Mouse (Mus musculus): Measurements from ENCODE around the gene Naa15.

Gene Naa15

GRCm38 (mm10) chr3:51481059-51481458 is 66.1 kb downstream of the Naa15 start:
- POLR2A ChIA-PET, result interaction anchor here in 2 of 4 experiments (0.6 to 1.1 kb wide), 7 partner anchors 8 to 79 kb away, joined by 3 to 6 read pairs (median 4); no protein-coding TSS in a partner anchor
- CTCF ChIA-PET, result interaction anchor here (0.6 to 1.8 kb wide), 17 partner anchors 9 to 1828 kb away, joined by 3 to 8 read pairs (median 4); no protein-coding TSS in a partner anchor

GRCm38 (mm10) chr3:51481881-51482280 is 66.9 kb downstream of the Naa15 start:
- ChIA-PET POLR2A (no interaction called here), CTCF (interaction anchor here in 1 of 4 experiments (1.1 kb wide), 1 partner anchor 29 kb away, joined by 5 read pairs; no protein-coding TSS in a partner anchor)

- ChIA-PET POLR2A (interaction anchor here in 3 of 4 experiments (0.6 to 2.3 kb wide), 37 partner anchors 7 to 1532 kb away, joined by 3 to 13 read pairs (median 4); partner anchors contain the start of genes Ndufc1 (in 2 of the 3), Setd7 (in 2 of the 3) and Mgarp (in 1 of the 3)), CTCF (interaction anchor here in 2 of 4 experiments (0.8 to 1.6 kb wide), 3 partner anchors 57 to 226 kb away, joined by 3 read pairs; no protein-coding TSS in a partner anchor)
Measured at GRCm38 (mm10) chr3:51482781-51483180, 67.8 kb downstream of the Naa15 start.

- CTCF ChIA-PET, result interaction anchor here in 2 of 4 experiments (0.6 to 1.6 kb wide), 9 partner anchors 9 to 959 kb away, joined by 3 to 4 read pairs (median 3); no protein-coding TSS in a partner anchor
- POLR2A ChIA-PET, result interaction anchor here in 3 of 4 experiments (0.6 to 2.3 kb wide), 68 partner anchors 9 to 726 kb away, joined by 3 to 13 read pairs (median 4); partner anchors contain the start of genes Ndufc1 (in 2 of the 3), Setd7 (in 2 of the 3), Mgarp (in 1 of the 3) and Naa15 (in 1 of the 3)
Measured at GRCm38 (mm10) chr3:51483741-51484359, 68.9 kb downstream of the Naa15 start, which contains the start of gene Rab33b. Gene Rab33b (plus strand): TSS chr3:51483920.

DNA sequence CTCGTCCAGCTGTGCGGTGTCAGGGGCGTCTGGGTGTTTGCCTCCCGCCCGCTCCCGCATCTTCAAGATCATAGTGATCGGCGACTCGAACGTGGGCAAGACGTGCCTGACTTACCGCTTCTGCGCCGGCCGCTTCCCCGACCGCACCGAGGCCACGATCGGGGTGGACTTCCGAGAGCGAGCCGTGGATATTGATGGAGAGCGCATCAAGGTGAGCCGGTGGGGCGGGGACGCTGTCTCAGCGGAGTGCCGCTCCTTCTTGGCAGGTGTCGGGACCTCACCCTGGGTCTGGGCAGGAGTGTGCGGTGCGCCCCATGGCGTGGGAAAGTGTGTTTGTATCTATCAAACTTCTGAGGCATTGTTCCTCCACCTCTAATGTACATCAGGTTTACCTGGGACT is 69.4 kb downstream of the Naa15 start:
- POLR2A ChIA-PET, result interaction anchor here in 3 of 4 experiments (0.6 to 2.3 kb wide), 51 partner anchors 8 to 498 kb away, joined by 3 to 13 read pairs (median 4); partner anchors contain the start of genes Ndufc1 (in 2 of the 3), Setd7 (in 2 of the 3) and Naa15 (in 1 of the 3)
- CTCF ChIA-PET, result interaction anchor here in 1 of 4 experiments (0.6 to 1.6 kb wide), 4 partner anchors 9 to 256 kb away, joined by 3 read pairs; no protein-coding TSS in a partner anchor

GRCm38 (mm10) chr3:51485347-51485746 is 70.4 kb downstream of the Naa15 start:
- ChIA-PET CTCF (no interaction called here), POLR2A (no interaction called here)

DNA sequence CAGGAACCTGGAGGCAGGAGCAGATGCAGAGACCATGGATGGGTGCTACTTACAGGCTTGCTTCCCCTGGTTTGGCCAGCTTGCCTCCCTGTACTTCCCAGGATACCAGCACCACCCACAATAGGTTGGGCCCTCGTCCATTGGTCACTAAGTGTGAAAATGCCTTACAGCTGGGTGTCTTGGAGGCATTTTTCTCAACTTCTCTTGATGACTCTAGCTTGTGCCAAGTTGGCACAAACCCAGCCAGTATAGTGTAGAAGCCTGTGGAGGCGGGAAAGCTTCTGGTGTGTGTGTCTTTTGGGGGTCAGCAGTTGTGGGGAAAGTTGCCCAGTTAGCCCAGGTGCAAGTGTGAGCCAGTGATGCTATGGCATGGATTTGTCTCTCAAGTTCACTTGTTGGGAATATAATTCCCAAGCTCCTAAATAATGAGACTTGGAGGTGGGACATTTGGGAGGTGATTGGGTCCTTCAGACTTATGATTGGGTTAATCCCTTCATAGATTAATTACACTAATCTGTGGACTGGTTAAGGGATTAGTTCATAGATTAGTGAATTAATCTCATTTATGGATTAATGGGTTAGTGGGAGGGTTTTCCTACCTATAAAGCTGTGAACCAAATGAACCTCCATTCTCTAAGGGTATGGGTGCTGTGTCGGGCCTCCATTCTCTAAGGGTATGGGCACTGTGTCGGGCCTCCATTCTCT is 71.7 kb downstream of the Naa15 start:
- ChIA-PET CTCF (interaction anchor here in 1 of 4 experiments (0.6 kb wide), 1 partner anchor 136 kb away, joined by 3 read pairs; no protein-coding TSS in a partner anchor), POLR2A (interaction anchor here in 1 of 4 experiments (1.2 kb wide), 1 partner anchor 19 kb away, joined by 3 read pairs; no protein-coding TSS in a partner anchor)

- ChIA-PET POLR2A (interaction anchor here in 2 of 4 experiments (0.6 to 1.9 kb wide), 7 partner anchors 10 to 682 kb away, joined by 3 to 7 read pairs (median 4); no protein-coding TSS in a partner anchor), CTCF (interaction anchor here in 2 of 4 experiments (0.6 to 0.7 kb wide), 2 partner anchors 13 to 161 kb away, joined by 3 read pairs; no protein-coding TSS in a partner anchor)
Measured at GRCm38 (mm10) chr3:51490088-51490753, 75.3 kb downstream of the Naa15 start.

DNA sequence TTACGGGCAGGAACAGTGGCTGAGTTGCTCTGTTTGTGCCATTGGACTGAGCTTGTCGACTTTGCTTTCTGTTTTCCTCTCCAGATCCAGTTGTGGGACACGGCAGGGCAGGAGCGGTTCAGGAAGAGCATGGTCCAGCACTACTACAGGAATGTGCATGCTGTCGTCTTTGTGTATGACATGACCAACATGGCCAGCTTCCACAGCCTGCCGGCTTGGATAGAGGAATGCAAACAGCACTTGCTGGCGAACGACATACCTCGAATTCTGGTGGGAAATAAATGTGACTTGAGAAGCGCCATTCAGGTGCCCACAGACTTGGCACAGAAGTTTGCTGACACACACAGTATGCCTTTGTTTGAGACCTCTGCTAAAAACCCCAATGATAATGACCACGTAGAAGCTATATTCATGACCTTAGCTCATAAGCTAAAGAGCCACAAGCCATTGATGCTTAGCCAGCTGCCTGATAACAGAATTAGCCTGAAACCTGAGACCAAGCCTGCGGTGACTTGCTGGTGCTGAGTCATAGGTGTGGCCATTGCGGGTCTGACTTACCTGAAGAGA is 78.4 kb downstream of the Naa15 start:
- CTCF ChIA-PET, result interaction anchor here in 1 of 4 experiments (1.1 kb wide), 1 partner anchor 9 kb away, joined by 3 read pairs; the partner anchor contains the start of gene Rab33b
- POLR2A ChIA-PET, result interaction anchor here in 2 of 4 experiments (0.9 to 2.1 kb wide), 9 partner anchors 9 to 180 kb away, joined by 3 to 6 read pairs (median 3); partner anchors contain the start of gene Rab33b (in 2 of the 2)

GRCm38 (mm10) chr3:51494466-51494865 is 79.5 kb downstream of the Naa15 start:
- ChIA-PET POLR2A (interaction anchor here in 2 of 4 experiments (0.7 to 2.1 kb wide), 4 partner anchors 11 to 491 kb away, joined by 3 to 6 read pairs (median 4); partner anchors contain the start of gene Rab33b (in 2 of the 2)), CTCF (no interaction called here)

DNA sequence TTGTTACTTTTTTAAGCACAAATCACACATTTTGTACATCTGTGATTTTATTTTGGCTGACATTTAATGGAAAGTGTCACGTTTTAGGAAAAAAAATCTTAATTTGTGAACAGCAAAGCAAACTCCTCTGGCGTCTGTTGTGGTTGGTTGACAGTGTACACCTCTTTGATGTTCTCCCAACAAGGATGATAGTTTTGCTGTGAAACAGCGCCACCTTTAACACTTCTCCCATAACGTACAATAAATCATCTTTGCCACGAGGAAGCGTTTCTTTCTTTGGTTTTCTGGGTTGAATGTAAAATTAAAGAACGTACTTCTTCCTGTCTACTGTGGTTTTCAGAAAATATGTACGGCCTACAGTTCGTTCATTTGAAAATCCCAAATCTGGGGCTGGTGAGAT is 80.7 kb downstream of the Naa15 start:
- POLR2A ChIA-PET, result no interaction called here
- CTCF ChIA-PET, result interaction anchor here in 1 of 4 experiments (0.6 kb wide), 1 partner anchor 89 kb away, joined by 5 read pairs; no protein-coding TSS in a partner anchor

- ChIA-PET CTCF (no interaction called here), POLR2A (interaction anchor here in 1 of 4 experiments (0.6 kb wide), 1 partner anchor 289 kb away, joined by 3 read pairs; no protein-coding TSS in a partner anchor)
Measured at GRCm38 (mm10) chr3:51497978-51498377, 83.0 kb downstream of the Naa15 start.

GRCm38 (mm10) chr3:51498659-51499058 is 83.7 kb downstream of the Naa15 start:
- POLR2A ChIA-PET, result interaction anchor here in 1 of 4 experiments (0.6 to 0.8 kb wide), 2 partner anchors 14 to 15 kb away, joined by 3 read pairs; no protein-coding TSS in a partner anchor

DNA sequence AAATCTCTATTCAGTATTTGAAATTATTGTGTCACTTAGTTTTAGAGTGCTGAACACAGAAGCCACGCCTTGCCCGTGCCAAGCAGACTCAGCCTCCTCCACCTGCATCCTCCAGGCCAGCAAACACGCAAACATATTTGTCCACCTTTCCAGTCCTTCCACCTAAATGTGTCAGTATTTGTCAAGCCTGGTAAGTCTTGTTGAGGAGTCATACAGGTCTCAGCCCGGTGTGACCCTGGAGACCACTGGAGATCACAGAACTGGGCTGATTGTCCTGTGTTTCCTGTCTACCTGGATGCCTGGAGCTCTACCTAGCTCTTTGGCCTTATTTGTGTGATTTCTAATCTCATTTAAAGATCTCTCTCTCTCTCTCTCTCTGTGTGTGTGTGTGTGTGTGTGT is 84.9 kb downstream of the Naa15 start:
- POLR2A ChIA-PET, result interaction anchor here in 2 of 4 experiments (0.7 to 1.7 kb wide), 5 partner anchors 9 to 88 kb away, joined by 3 to 5 read pairs (median 4); partner anchors contain the start of gene Rab33b (in 1 of the 2)
- CTCF ChIA-PET, result interaction anchor here in 3 of 4 experiments (0.6 to 1.2 kb wide), 4 partner anchors 39 to 279 kb away, joined by 3 to 5 read pairs (median 4); no protein-coding TSS in a partner anchor

More at GRCm38 (mm10) chr3:51498659-51499058, 83.7 kb downstream of the Naa15 start:
- CTCF ChIA-PET, result no interaction called here

GRCm38 (mm10) chr3:51504385-51504952 is 89.5 kb downstream of the Naa15 start:
- CTCF ChIA-PET, result interaction anchor here in 1 of 4 experiments (0.9 to 1.6 kb wide), 2 partner anchors 35 to 144 kb away, joined by 3 to 6 read pairs; no protein-coding TSS in a partner anchor

DNA sequence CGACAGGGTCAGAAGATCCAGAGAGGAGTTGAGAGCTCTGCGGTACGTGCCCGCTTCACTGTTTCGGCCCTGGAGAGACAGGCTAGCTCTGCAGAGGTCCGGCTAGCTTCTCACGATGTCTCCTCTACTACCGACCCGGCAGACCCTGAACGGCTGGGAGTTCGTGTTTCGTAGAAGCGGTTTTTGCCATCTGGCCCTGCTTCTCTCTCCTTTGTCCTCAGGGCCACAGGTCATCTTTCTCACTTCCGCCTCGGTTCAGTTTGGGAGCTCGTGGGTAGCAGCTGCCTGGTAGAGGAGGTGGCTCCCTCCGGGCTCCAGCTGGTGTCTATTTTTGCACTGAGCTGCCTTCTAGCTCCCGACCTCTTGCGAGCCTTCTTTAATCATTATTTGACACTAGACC is 90.5 kb downstream of the Naa15 start:
- POLR2A ChIA-PET, result interaction anchor here in 2 of 4 experiments (0.6 to 1.8 kb wide), 10 partner anchors 12 to 324 kb away, joined by 3 to 8 read pairs (median 4); partner anchors contain the start of genes Rab33b (in 1 of the 2) and Setd7 (in 1 of the 2)
- CTCF ChIA-PET, result interaction anchor here in 2 of 4 experiments (0.5 to 1.6 kb wide), 6 partner anchors 34 to 196 kb away, joined by 3 to 6 read pairs (median 3); no protein-coding TSS in a partner anchor

More at GRCm38 (mm10) chr3:51504385-51504952, 89.5 kb downstream of the Naa15 start:
- POLR2A ChIA-PET, result interaction anchor here in 1 of 4 experiments (1.6 kb wide), 1 partner anchor 21 kb away, joined by 8 read pairs; the partner anchor contains the start of gene Rab33b

Data from embryonic stem cell, embryonic (primary cell).